ENCODE assay signal across 8 mouse cellular contexts in genomic region chr17:45767536-45768146, GRCm38 (mm10). TPM values are rescaled to one million over a fixed set of nuclear protein-coding genes. Genes with fewer than 3 reads are reported as not detected.
A peak's percentile ranks its signal among the peaks of the same experiment; 100 is the strongest.
DNase-seq lines count a peak whose midpoint lies in the region; ATAC-seq and TF ChIP-seq lines count a peak whose summit lies in the region.

No protein-coding gene starts in this region.

- peaks cover 56% of the 10 kb centered on the region for H3K4me1 ChIP-seq in hindbrain, embryonic 10.5 days (replicated peaks)
- peaks cover 9% of the 10 kb centered on the region for H3K4me1 ChIP-seq in hindbrain, embryonic 16.5 days (ENCODE audit: control insufficient read depth, insufficient read depth, low read depth, low read length)
- no peaks in the 10 kb centered on the region for H3K4me1 ChIP-seq in cortical plate, adult 2 months (ENCODE audit: control insufficient read depth, insufficient read depth, low read length)
- H3K4me1 ChIP-seq in intestine, embryonic 16.5 days (ENCODE audit: control insufficient read depth, insufficient read depth, low read length), result peaks cover 22% of the 10 kb centered on the region

- WGBS in hindbrain, embryonic 10.5 days, result 36% methylated on average over 9 of the region's 9 CpGs
- 44% methylated on average over 7 of the region's 9 CpGs for WGBS in hindbrain, embryonic 16.5 days
- 31% methylated on average over 8 of the region's 9 CpGs for WGBS in intestine, embryonic 16.5 days

- TF ChIP-seq POLR2A in cortical plate, adult 2 months (IDR thresholded peaks at IDR 0.05; ENCODE audit: extremely low read depth, insufficient read depth, low read length), result no peak

- H3K36me3 ChIP-seq in hindbrain, embryonic 10.5 days, result no peaks in the 10 kb centered on the region
- no peaks in the 10 kb centered on the region for H3K36me3 ChIP-seq in hindbrain, embryonic 16.5 days (ENCODE audit: control insufficient read depth, insufficient read depth, low read length)
- no peaks in the 10 kb centered on the region for H3K36me3 ChIP-seq in intestine, embryonic 16.5 days (ENCODE audit: control insufficient read depth, insufficient read depth, low read length)

- no peak overlapping the region for H3K4me2 ChIP-seq in hindbrain, embryonic 16.5 days (ENCODE audit: low read length)
- peak overlapping the region; percentile 32 for H3K4me2 ChIP-seq in intestine, embryonic 16.5 days (ENCODE audit: low read depth, low read length)

- peak overlapping the region; percentile 14; the same call in 1 of the 2 replicates for H3K4me3 ChIP-seq in hindbrain, embryonic 10.5 days
- no peak overlapping the region for H3K4me3 ChIP-seq in hindbrain, embryonic 16.5 days (ENCODE audit: low read length)
- no peak overlapping the region for H3K4me3 ChIP-seq in cortical plate, adult 2 months (ENCODE audit: insufficient read depth, low read length)
- peak overlapping the region; percentile 22 for H3K4me3 ChIP-seq in intestine, embryonic 16.5 days (ENCODE audit: low read length)

- no peak for TF ChIP-seq CTCF in cortical plate, adult 2 months (IDR thresholded peaks at IDR 0.05; ENCODE audit: extremely low read depth, insufficient read depth, low read length)

- peak overlapping the region; percentile 83 for H3K27ac ChIP-seq in hindbrain, embryonic 10.5 days
- no peak overlapping the region; the same call in 1 of the 2 replicates for H3K27ac ChIP-seq in hindbrain, embryonic 16.5 days (ENCODE audit: low read depth, low read length)
- 0 out of 2 replicates have a peak overlapping the region, but pooled peaks have one; percentile 45 for H3K27ac ChIP-seq in cortical plate, adult 2 months (ENCODE audit: insufficient read depth, low read length)
- peak overlapping the region; percentile 92 for H3K27ac ChIP-seq in intestine, embryonic 16.5 days (ENCODE audit: low read length)

- ATAC-seq in hindbrain, embryonic 16.5 days, result no peak
- peak; percentile 76 for ATAC-seq in intestine, embryonic 16.5 days
- ATAC-seq in megakaryocyte progenitor cell, adult 5-6 weeks (replicated peaks; ENCODE audit: poor library complexity), result no peak
- no peak for ATAC-seq in inflammation-experienced regulatory T-cells, adult 6 months

- H3K27me3 ChIP-seq in hindbrain, embryonic 10.5 days (ENCODE audit: insufficient read depth, poor library complexity, severe bottlenecking), result peaks cover 8% of the 10 kb centered on the region; the same call in 1 of the 2 replicates
- no peaks in the 10 kb centered on the region for H3K27me3 ChIP-seq in hindbrain, embryonic 16.5 days (replicated peaks; ENCODE audit: control insufficient read depth, insufficient read depth, low read length)
- no peaks in the 10 kb centered on the region for H3K27me3 ChIP-seq in intestine, embryonic 16.5 days (replicated peaks; ENCODE audit: control insufficient read depth, insufficient read depth, low read length)

- no peaks in the 10 kb centered on the region for H3K9me3 ChIP-seq in hindbrain, embryonic 10.5 days
- H3K9me3 ChIP-seq in hindbrain, embryonic 16.5 days (ENCODE audit: control insufficient read depth, low read length), result no peaks in the 10 kb centered on the region
- no peaks in the 10 kb centered on the region for H3K9me3 ChIP-seq in intestine, embryonic 16.5 days (ENCODE audit: control insufficient read depth, low read length)

- H3K9ac ChIP-seq in hindbrain, embryonic 16.5 days (ENCODE audit: low read depth, low read length), result no peak overlapping the region; the same call in 1 of the 2 replicates
- H3K9ac ChIP-seq in intestine, embryonic 16.5 days (ENCODE audit: low read depth, low read length), result peak overlapping the region; percentile 46; the same call in 1 of the 2 replicates

- no peak for DNase-seq in hindbrain, embryonic 10.5 days (ENCODE audit: low spot score)
- DNase-seq in lung, postnatal 36 days, result peak; percentile 79
- no peak for DNase-seq in cerebellum, adult 11 months

RNA-seq across cellular contexts. Expression of gene 1600014C23Rik, which starts 34.0 kb away (rescaled TPM):
- 0.58 and 0.67 TPM in 2 replicates for polyA plus RNA-seq in hindbrain, embryonic 10.5 days (2016; fragmentation: Nextera tagmentation; extraction: Ambion mirVana)
- 0.66 TPM in 1 of 2 replicates, not detected in the other for polyA plus RNA-seq in hindbrain, embryonic 16.5 days (2015; fragmentation: Nextera tagmentation; extraction: Ambion mirVana)
- polyA plus RNA-seq in cortical plate, adult 2 months (2012; rRNA removed), result 0.44 TPM in 1 of 2 replicates, not detected in the other
- 0.76 TPM in 1 of 2 replicates, not detected in the other for polyA plus RNA-seq in intestine, embryonic 16.5 days (2015; fragmentation: Nextera tagmentation; extraction: Ambion mirVana)
- not detected in 2 replicates for total RNA-seq in megakaryocyte progenitor cell, adult 5-6 weeks (2015)
- total RNA-seq in megakaryocyte progenitor cell, adult 5-6 weeks (2017), result not detected in 2 replicates
- not detected for polyA plus RNA-seq in inflammation-experienced regulatory T-cells, adult 6 months (2017; shearing (Covaris generic))

Comparison
In these comparisons a context has a peak if more than half of its experiments do, and no peak if none do; other contexts are left out.
1. H3K4me3 ChIP-seq: peak in hindbrain, embryonic 10.5 days (single experiment) and intestine, embryonic 16.5 days (single experiment); none in hindbrain, embryonic 16.5 days (single experiment) and cortical plate, adult 2 months (single experiment).